Mouse (Mus musculus) hindbrain, embryonic 14.5 days (tissue): Measurements from ENCODE around the gene Entpd2. TPM values are rescaled to one million over a fixed set of nuclear protein-coding genes. Genes with fewer than 3 reads are reported as not detected.

ENCODE experiments used
- ATAC-seq: fragments of 200-750 bp; cut with Nextera tagmentation; 2 replicates; pipeline ENCODE4 v1.8.0; 2017; ENCODE audit warnings: moderate number of reproducible peaks, mild to moderate bottlenecking, moderate TSS enrichment, moderate library complexity; ENCODE audit not compliant: low FRiP score
- DNase-seq: peaks from one replicate; pipeline ENCODE4 v3.0.0-alpha.2; 2015; ENCODE audit warnings: low spot score
- H3K27ac ChIP-seq: fragments of 300-500 bp; sonication (generic); 2 replicates; pipeline ENCODE4 v1.5.1; 2014; ENCODE audit warnings: mild to moderate bottlenecking, moderate library complexity
- H3K27me3 ChIP-seq: fragments of 300-500 bp; sonication (generic); 2 replicates; pipeline ENCODE4 v1.6.1; 2014; ENCODE audit warnings: mild to moderate bottlenecking, low read length, mixed read lengths; ENCODE audit not compliant: control insufficient read depth, insufficient read depth
- H3K36me3 ChIP-seq: fragments of 300-500 bp; sonication (generic); replicated peaks from 2 replicates; pipeline ENCODE4 v1.6.1; 2014; ENCODE audit not compliant: control insufficient read depth, insufficient read depth
- H3K4me1 ChIP-seq: fragments of 300-500 bp; sonication (generic); replicated peaks from 2 replicates; pipeline ENCODE4 v1.6.1; 2014; ENCODE audit warnings: antibody characterized with exemption, low read length, mixed read lengths; ENCODE audit not compliant: control insufficient read depth, insufficient read depth
- H3K4me2 ChIP-seq: fragments of 300-500 bp; sonication (generic); replicated peaks from 2 replicates; pipeline ENCODE4 v1.6.1; 2014; ENCODE audit warnings: mild to moderate bottlenecking, moderate library complexity
- H3K4me3 ChIP-seq: fragments of 300-500 bp; sonication (generic); replicated peaks from 2 replicates; pipeline ENCODE4 v1.5.1; 2014; ENCODE audit warnings: mild to moderate bottlenecking, low read length
- H3K9ac ChIP-seq: fragments of 300-500 bp; sonication (generic); 2 replicates; pipeline ENCODE4 v1.6.1; 2014
- H3K9me3 ChIP-seq: fragments of 300-500 bp; sonication (generic); 2 replicates; pipeline ENCODE4 v1.6.1; 2016; ENCODE audit warnings: low read length; ENCODE audit not compliant: control insufficient read depth
- WGBS: fragments of 180-500 bp; shearing (Covaris S2); extraction: QIAGEN DNeasy Blood & Tissue Kit; methylation state at CpG from one replicate; pipeline ENCODE4 v1.1.7; 2014; 5-methylcytosine and 5-hydroxymethylcytosine counted together
- polyA plus RNA-seq: library from polyadenylated mRNA; unstranded; fragments of >200 nt; fragmentation: Nextera tagmentation; extraction: Ambion mirVana; gene quantifications from 2 replicates; pipeline ENCODE4 v1.2.1, GENCODE M21; 2014

The Entpd2 gene
- polyA plus RNA-seq, 1 experiment from 2014 or later, result 2.6 TPM

- H3K9ac ChIP-seq, result no peak overlapping the region
- no peak overlapping the region for H3K4me3 ChIP-seq
- no peaks in the 10 kb centered on the region for H3K36me3 ChIP-seq
- 64% methylated on average over 13 of the region's 13 CpGs for WGBS
- no peak overlapping the region for H3K27ac ChIP-seq
- peaks cover 33% of the 10 kb centered on the region for H3K27me3 ChIP-seq
- H3K4me2 ChIP-seq, result no peak overlapping the region
- H3K4me1 ChIP-seq, result 0 out of 2 replicates have a peak, but pooled peaks cover 11% of the 10 kb centered on the region
- ATAC-seq (no peak), DNase-seq (no peak)
- no peaks in the 10 kb centered on the region for H3K9me3 ChIP-seq
Measured at GRCm38 (mm10) chr2:25363478-25364178, 32.0 kb upstream of the Entpd2 start.

DNA sequence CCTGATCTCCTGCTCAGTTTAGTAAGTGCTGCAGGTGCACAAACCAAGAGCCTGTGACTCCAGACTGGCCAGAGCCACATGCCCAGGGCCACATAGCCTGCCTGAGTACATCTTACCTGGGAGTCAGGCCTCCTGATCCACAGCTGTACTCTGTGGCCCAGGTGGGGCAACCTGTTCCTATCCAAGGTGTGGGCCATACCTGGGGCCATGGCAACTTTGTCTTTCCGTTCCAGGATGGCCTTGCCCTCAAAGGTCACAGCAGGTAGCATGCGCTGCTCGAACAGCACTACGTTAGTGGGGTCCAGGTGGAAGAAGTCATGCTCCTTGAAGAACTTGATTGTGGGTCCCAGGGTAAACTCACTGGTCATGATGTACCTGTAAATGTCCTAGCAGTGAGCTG lies 31.4 kb upstream of the Entpd2 start:
- Histone ChIP-seq H3K9ac (no peak overlapping the region), H3K4me1 (0 out of 2 replicates have a peak, but pooled peaks cover 11% of the 10 kb centered on the region), H3K4me3 (0 out of 2 replicates have a peak overlapping the region, but pooled peaks have one; percentile 55), H3K9me3 (no peaks in the 10 kb centered on the region), H3K4me2 (peak overlapping the region; percentile 99), H3K36me3 (no peaks in the 10 kb centered on the region), H3K27me3 (peaks cover 33% of the 10 kb centered on the region), H3K27ac (no peak overlapping the region)
- no peak for ATAC-seq
- DNase-seq, result no peak
- WGBS, result 92% methylated on average over 4 of the region's 4 CpGs

DNA sequence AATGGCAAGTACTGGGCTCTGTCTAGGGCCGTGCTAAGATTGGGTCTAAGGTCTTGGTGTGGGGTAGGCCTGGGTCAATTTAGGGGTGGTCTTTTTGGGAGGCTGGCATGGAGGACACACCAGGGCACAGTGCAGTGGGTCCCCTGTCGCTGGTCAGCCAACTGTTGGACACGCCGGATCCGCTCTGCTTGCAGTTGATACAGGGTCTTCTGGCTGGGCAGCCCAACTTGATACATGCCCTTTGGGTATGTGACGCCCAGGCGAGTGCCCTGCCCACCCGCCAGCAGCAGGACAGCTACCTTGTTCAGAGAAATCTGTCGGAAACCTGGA lies 30.9 kb upstream of the Entpd2 start:
- WGBS, result 29% methylated on average over 9 of the region's 9 CpGs
- no peak for ATAC-seq

GRCm38 (mm10) chr2:25365091-25365761 lies 30.4 kb upstream of the Entpd2 start, which contains the start of gene Uap1l1:
TSS of gene Uap1l1 (minus strand) at chr2:25365682.
- Histone ChIP-seq H3K36me3 (no peaks in the 10 kb centered on the region), H3K27ac (no peak within 1 kb of the TSS), H3K9me3 (no peaks in the 10 kb centered on the region), H3K4me1 (0 out of 2 replicates have a peak, but pooled peaks cover 11% of the 10 kb centered on the region), H3K4me3 (peak within 1 kb of the TSS; percentile 55), H3K9ac (peak within 1 kb of the TSS; percentile 72), H3K4me2 (peak within 1 kb of the TSS; percentile 99), H3K27me3 (peaks cover 33% of the 10 kb centered on the region)
- WGBS, result under 1% methylated on average over 54 of the region's 54 CpGs
- peak; percentile 69 for ATAC-seq
- peak; percentile 51 for DNase-seq

More for the DNA sequence above, 30.9 kb upstream of the Entpd2 start:
- Histone ChIP-seq H3K9ac (peak overlapping the region; percentile 72), H3K9me3 (no peaks in the 10 kb centered on the region), H3K4me3 (peak overlapping the region; percentile 55), H3K4me1 (0 out of 2 replicates have a peak, but pooled peaks cover 11% of the 10 kb centered on the region), H3K27ac (no peak overlapping the region), H3K4me2 (peak overlapping the region; percentile 99), H3K27me3 (peaks cover 33% of the 10 kb centered on the region), H3K36me3 (no peaks in the 10 kb centered on the region)
- no peak for DNase-seq

GRCm38 (mm10) chr2:25369996-25370395 lies 25.7 kb upstream of the Entpd2 start:
- ATAC-seq (no peak), DNase-seq (no peak)
- WGBS, result 87% methylated on average over 3 of the region's 3 CpGs
- Histone ChIP-seq H3K4me1 (peaks cover 25% of the 10 kb centered on the region), H3K27ac (no peak overlapping the region), H3K4me2 (no peak overlapping the region), H3K9ac (no peak overlapping the region), H3K4me3 (no peak overlapping the region), H3K9me3 (no peaks in the 10 kb centered on the region), H3K27me3 (peaks cover 17% of the 10 kb centered on the region), H3K36me3 (no peaks in the 10 kb centered on the region)

GRCm38 (mm10) chr2:25371764-25372643 lies 23.7 kb upstream of the Entpd2 start, which contains the start of gene Sapcd2:
TSS of gene Sapcd2 (plus strand) at chr2:25372321.
- H3K4me2 ChIP-seq, result peak within 1 kb of the TSS; percentile 99
- H3K4me1 ChIP-seq, result peaks cover 19% of the 10 kb centered on the region
- no peaks in the 10 kb centered on the region for H3K9me3 ChIP-seq
- 1% methylated on average over 65 of the region's 65 CpGs for WGBS
- H3K36me3 ChIP-seq, result no peaks in the 10 kb centered on the region
- H3K27ac ChIP-seq, result 0 out of 2 replicates have a peak within 1 kb of the TSS, but pooled peaks have one; percentile 62
- H3K9ac ChIP-seq, result peak within 1 kb of the TSS; percentile 70
- DNase-seq (peak; percentile 80), ATAC-seq (peak; percentile 94)
- H3K27me3 ChIP-seq, result no peaks in the 10 kb centered on the region; the same call in 1 of the 2 replicates
- peak within 1 kb of the TSS; percentile 70 for H3K4me3 ChIP-seq

GRCm38 (mm10) chr2:25372644-25373391 lies 22.9 kb upstream of the Entpd2 start:
- H3K27me3 ChIP-seq, result no peaks in the 10 kb centered on the region; the same call in 1 of the 2 replicates
- ATAC-seq (no peak; the same call in 1 of the 2 replicates), DNase-seq (no peak)
- peak overlapping the region; percentile 70 for H3K9ac ChIP-seq
- H3K4me1 ChIP-seq, result peaks cover 19% of the 10 kb centered on the region
- H3K9me3 ChIP-seq, result no peaks in the 10 kb centered on the region
- peak overlapping the region; percentile 70 for H3K4me3 ChIP-seq
- no peaks in the 10 kb centered on the region for H3K36me3 ChIP-seq
- H3K27ac ChIP-seq, result no peak overlapping the region
- peak overlapping the region; percentile 99 for H3K4me2 ChIP-seq
- WGBS, result 3% methylated on average over 42 of the region's 42 CpGs

- 27% methylated on average over 2 of the region's 2 CpGs for WGBS
- Histone ChIP-seq H3K4me3 (peak overlapping the region; percentile 70), H3K36me3 (no peaks in the 10 kb centered on the region), H3K4me2 (peak overlapping the region; percentile 99), H3K9me3 (no peaks in the 10 kb centered on the region), H3K27me3 (no peaks in the 10 kb centered on the region; the same call in 1 of the 2 replicates), H3K4me1 (peaks cover 19% of the 10 kb centered on the region), H3K27ac (no peak overlapping the region), H3K9ac (no peak overlapping the region; the same call in 1 of the 2 replicates)
- ATAC-seq (no peak), DNase-seq (no peak)
Measured at GRCm38 (mm10) chr2:25373431-25373830, 22.2 kb upstream of the Entpd2 start.
